Mouse (Mus musculus) CD4-positive helper T cell, adult 2 months (primary cell): ENCODE data around the gene Sh3bp5.
A peak's percentile ranks its signal among the peaks of the same experiment; 100 is the strongest.

Source experiments
- DNase-seq: peaks from one replicate; pipeline ENCODE4 v3.0.0-alpha.2; 2012; ENCODE audit warnings: low read depth, missing footprints, low spot score

The Sh3bp5 gene

GRCm38 (mm10) chr14:31393936-31394630, 41.8 kb downstream of the Sh3bp5 start:
- no peak for DNase-seq

GRCm38 (mm10) chr14:31393546-31393890, 42.4 kb downstream of the Sh3bp5 start:
- DNase-seq = no peak

- no peak for DNase-seq
Observed at GRCm38 (mm10) chr14:31392873-31393545, 42.9 kb downstream of the Sh3bp5 start.

GRCm38 (mm10) chr14:31392300-31392699, 43.6 kb downstream of the Sh3bp5 start:
- DNase-seq = no peak

GRCm38 (mm10) chr14:31389421-31390147, 46.3 kb downstream of the Sh3bp5 start:
- no peak for DNase-seq

GRCm38 (mm10) chr14:31388086-31388872, 47.6 kb downstream of the Sh3bp5 start:
- DNase-seq = no peak

GRCm38 (mm10) chr14:31387301-31387981, 48.4 kb downstream of the Sh3bp5 start:
- no peak for DNase-seq

GRCm38 (mm10) chr14:31385977-31386697, 49.7 kb downstream of the Sh3bp5 start:
- peak; percentile 72 for DNase-seq

GRCm38 (mm10) chr14:31385406-31385805, 50.5 kb downstream of the Sh3bp5 start:
- DNase-seq = no peak

- DNase-seq = no peak
Observed at GRCm38 (mm10) chr14:31384366-31385323, 51.2 kb downstream of the Sh3bp5 start.

- DNase-seq = no peak
Observed at GRCm38 (mm10) chr14:31383470-31384050, 52.3 kb downstream of the Sh3bp5 start.

- no peak for DNase-seq
Observed at GRCm38 (mm10) chr14:31382276-31382675, 53.6 kb downstream of the Sh3bp5 start.

GRCm38 (mm10) chr14:31376331-31376730, 59.5 kb downstream of the Sh3bp5 start:
- no peak for DNase-seq

GRCm38 (mm10) chr14:31374390-31374789, 61.5 kb downstream of the Sh3bp5 start:
- DNase-seq = no peak

- no peak for DNase-seq
Observed at GRCm38 (mm10) chr14:31369377-31369776, 66.5 kb downstream of the Sh3bp5 start.

- DNase-seq = peak; percentile 35
Observed at GRCm38 (mm10) chr14:31367951-31368350, 67.9 kb downstream of the Sh3bp5 start.

GRCm38 (mm10) chr14:31365350-31365749, 70.5 kb downstream of the Sh3bp5 start:
- peak; percentile 75 for DNase-seq

- DNase-seq = no peak
Observed at GRCm38 (mm10) chr14:31364589-31364988, 71.3 kb downstream of the Sh3bp5 start.

GRCm38 (mm10) chr14:31362236-31362635, 73.6 kb downstream of the Sh3bp5 start:
- no peak for DNase-seq
